Mouse (Mus musculus): ENCODE measurements at regions not wholly inside any gene's neighbourhood (a gene's known extent, or its start where the extent isn't known, plus 50 kb on each side); places are given as distances from the start of the nearest gene placed in this dataset.

- no peak for DNase-seq (ENCODE audit: low spot score in 2 of 2)
Observed at GRCm38 (mm10) chr1:13424524-13424923, 2010.6 kb downstream of the A830018L16Rik start.

- DNase-seq (ENCODE audit: low spot score in 2 of 2) = no peak
Observed at GRCm38 (mm10) chr1:13425601-13426327, 2011.9 kb downstream of the A830018L16Rik start.

GRCm38 (mm10) chr1:13426328-13427067, 2012.6 kb downstream of the A830018L16Rik start:
- peak; percentile 35 to 56 for DNase-seq (ENCODE audit: low spot score in 2 of 2)

GRCm38 (mm10) chr1:13427068-13427434, 2013.1 kb downstream of the A830018L16Rik start:
- no peak for DNase-seq (ENCODE audit: low spot score in 2 of 2)

GRCm38 (mm10) chr1:13427501-13428207, 2013.7 kb downstream of the A830018L16Rik start:
- DNase-seq (ENCODE audit: low spot score in 2 of 2) = no peak

GRCm38 (mm10) chr1:13437747-13438394, 2024.0 kb downstream of the A830018L16Rik start:
- no peak for DNase-seq (ENCODE audit: low spot score in 2 of 2)

- DNase-seq (ENCODE audit: low spot score in 2 of 2) = no peak
Observed at GRCm38 (mm10) chr1:13442366-13442765, 2028.5 kb downstream of the A830018L16Rik start.

GRCm38 (mm10) chr1:13454534-13454933, 2040.6 kb downstream of the A830018L16Rik start:
- DNase-seq (ENCODE audit: low spot score in 2 of 2) = no peak

GRCm38 (mm10) chr1:13455572-13455971, 2041.7 kb downstream of the A830018L16Rik start:
- DNase-seq (ENCODE audit: low spot score in 2 of 2) = no peak

GRCm38 (mm10) chr1:13464311-13464710, 2050.4 kb downstream of the A830018L16Rik start:
- DNase-seq (ENCODE audit: low spot score in 2 of 2) = no peak

GRCm38 (mm10) chr1:13467174-13467573, 2053.3 kb downstream of the A830018L16Rik start:
- DNase-seq (ENCODE audit: low spot score in 2 of 2) = no peak

- no peak for DNase-seq (ENCODE audit: low spot score in 2 of 2)
Observed at GRCm38 (mm10) chr1:13467886-13468630, 2054.2 kb downstream of the A830018L16Rik start.

GRCm38 (mm10) chr1:13494727-13495404, 2081.0 kb downstream of the A830018L16Rik start:
- DNase-seq (ENCODE audit: low spot score in 2 of 2) = no peak

- DNase-seq (ENCODE audit: low spot score in 2 of 2) = no peak
Observed at GRCm38 (mm10) chr1:13496386-13496785, 2082.5 kb downstream of the A830018L16Rik start.

GRCm38 (mm10) chr1:13500456-13500855, 2086.6 kb downstream of the A830018L16Rik start:
- DNase-seq (ENCODE audit: low spot score in 2 of 2) = peak; percentile 31 to 49

- no peak for DNase-seq (ENCODE audit: low spot score in 2 of 2)
Observed at GRCm38 (mm10) chr1:13501938-13502337, 2088.0 kb downstream of the A830018L16Rik start.

- DNase-seq (ENCODE audit: low spot score in 2 of 2) = no peak
Observed at GRCm38 (mm10) chr1:13513761-13514160, 2099.9 kb downstream of the A830018L16Rik start.
